Mouse (Mus musculus): ENCODE measurements around the gene Nenf.

DNA sequence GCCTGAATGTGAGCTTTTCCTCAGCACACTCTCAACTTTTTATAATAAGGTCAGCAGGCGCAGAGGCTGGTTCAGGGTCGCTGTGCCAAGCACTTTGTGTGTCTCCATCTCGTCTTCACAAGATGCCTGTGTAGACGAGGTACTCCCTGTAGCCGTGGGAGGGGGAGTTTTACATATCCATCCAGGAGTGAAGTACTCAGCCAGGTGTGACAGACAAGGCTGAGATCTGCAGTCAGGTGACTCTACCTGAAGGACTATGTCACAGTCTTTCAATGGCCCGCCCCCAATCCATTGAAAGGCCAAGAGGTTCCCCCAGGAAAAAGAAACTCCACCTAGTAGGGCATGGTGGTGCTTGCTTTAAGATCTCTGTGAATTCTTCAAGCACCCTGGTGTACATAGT is 4.8 kb downstream of the Nenf start:
- TF ChIP-seq POLR2A (IDR thresholded peaks at IDR 0.05; ENCODE audit: control insufficient read depth, low read depth, low read length) (no peak), CTCF (IDR thresholded peaks at IDR 0.05; ENCODE audit: control insufficient read depth, insufficient read depth, insufficient replicate concordance, low read depth, low read length) (no peak)
